In genomic region chr1:175041167-175041817, GRCm38 (mm10) we compare ENCODE assay signal across 10 mouse cellular contexts.
DNase-seq lines count a peak whose midpoint lies in the region; ATAC-seq and TF ChIP-seq lines count a peak whose summit lies in the region.
"Had no signal": no experiment of that assay in that cellular context is flagged by ENCODE, and none has a peak within 500 bp of the region (broad histone marks: within the 10 kb centered on the region; RNA-seq: fewer than 3 reads in every experiment).

No protein-coding gene starts in this region.

- H3K4me1 ChIP-seq in heart, embryonic 11.5 days (ENCODE audit: control insufficient read depth, insufficient read depth, low read length) = no peaks in the 10 kb centered on the region
- no peaks in the 10 kb centered on the region for H3K4me1 ChIP-seq in heart, embryonic 12.5 days (replicated peaks)
- H3K4me1 ChIP-seq in cortical plate, adult 2 months (ENCODE audit: control insufficient read depth, insufficient read depth, low read length) = no peaks in the 10 kb centered on the region
- no peaks in the 10 kb centered on the region for H3K4me1 ChIP-seq in hindbrain, embryonic 14.5 days (replicated peaks; ENCODE audit: control insufficient read depth, insufficient read depth, low read length)
- H3K4me1 ChIP-seq: heart, embryonic 13.5 days had no signal

- H3K9me3 ChIP-seq in heart, embryonic 11.5 days (replicated peaks; ENCODE audit: control insufficient read depth, low read length) = no peaks in the 10 kb centered on the region
- H3K9me3 ChIP-seq in heart, embryonic 12.5 days (replicated peaks) = no peaks in the 10 kb centered on the region
- no peaks in the 10 kb centered on the region for H3K9me3 ChIP-seq in hindbrain, embryonic 14.5 days (ENCODE audit: control insufficient read depth, low read length)
- H3K9me3 ChIP-seq: heart, embryonic 13.5 days had no signal

- no peaks in the 10 kb centered on the region for H3K27me3 ChIP-seq in heart, embryonic 11.5 days (ENCODE audit: control insufficient read depth, insufficient read depth, low read length)
- no peaks in the 10 kb centered on the region for H3K27me3 ChIP-seq in heart, embryonic 12.5 days (replicated peaks)
- no peaks in the 10 kb centered on the region for H3K27me3 ChIP-seq in hindbrain, embryonic 14.5 days (ENCODE audit: control insufficient read depth, insufficient read depth, low read length)
- H3K27me3 ChIP-seq: heart, embryonic 13.5 days had no signal

- no peak overlapping the region for H3K27ac ChIP-seq in heart, embryonic 11.5 days (ENCODE audit: low read depth, low read length)
- no peak overlapping the region for H3K27ac ChIP-seq in heart, embryonic 12.5 days (ENCODE audit: poor library complexity, severe bottlenecking)
- H3K27ac ChIP-seq in cortical plate, adult 2 months (ENCODE audit: insufficient read depth, low read length) = no peak overlapping the region
- H3K27ac ChIP-seq in hindbrain, embryonic 14.5 days = no peak overlapping the region
- H3K27ac ChIP-seq: heart, embryonic 13.5 days had no signal

- ATAC-seq in heart, embryonic 11.5 days (replicated peaks; ENCODE audit: insufficient number of reproducible peaks, low FRiP score, low TSS enrichment) = 0 out of 2 replicates have a peak, but pooled peaks have one; percentile 35
- ATAC-seq in heart, embryonic 12.5 days (ENCODE audit: insufficient number of reproducible peaks, low FRiP score) = no peak; the same call in 1 of the 2 replicates
- peak; percentile 71; the same call in 1 of the 2 replicates for ATAC-seq in hindbrain, embryonic 14.5 days (ENCODE audit: low FRiP score)

- DNase-seq in ZHBTc4 (ENCODE audit: low read depth, low spot score) = peak; percentile 67
- peak; percentile 77 for DNase-seq in hindbrain, embryonic 14.5 days (ENCODE audit: low spot score)
- DNase-seq in layer of hippocampus, postnatal 10 days (ENCODE audit: low spot score in 2 of 2) = peak; percentile 67 to 76
- DNase-seq in mesoderm, embryonic 11.5 days (ENCODE audit: low read depth, low spot score) = peak; percentile 68
- DNase-seq in spleen, postnatal 36 days (ENCODE audit: low spot score in 2 of 2) = no peak

- H3K4me3 ChIP-seq in heart, embryonic 11.5 days (ENCODE audit: low read depth, low read length) = no peak overlapping the region
- H3K4me3 ChIP-seq in heart, embryonic 12.5 days = no peak overlapping the region
- no peak overlapping the region for H3K4me3 ChIP-seq in cortical plate, adult 2 months (ENCODE audit: insufficient read depth, low read length)
- H3K4me3 ChIP-seq in hindbrain, embryonic 14.5 days (replicated peaks; ENCODE audit: low read length) = no peak overlapping the region
- H3K4me3 ChIP-seq: heart, embryonic 13.5 days had no signal

- no peak overlapping the region for H3K4me2 ChIP-seq in heart, embryonic 11.5 days
- H3K4me2 ChIP-seq in heart, embryonic 12.5 days = no peak overlapping the region
- no peak overlapping the region for H3K4me2 ChIP-seq in hindbrain, embryonic 14.5 days (replicated peaks)
- H3K4me2 ChIP-seq: heart, embryonic 13.5 days had no signal

- H3K9ac ChIP-seq in heart, embryonic 11.5 days (ENCODE audit: low read depth, low read length) = no peak overlapping the region
- H3K9ac ChIP-seq in heart, embryonic 12.5 days = no peak overlapping the region
- H3K9ac ChIP-seq in hindbrain, embryonic 14.5 days = no peak overlapping the region
- H3K9ac ChIP-seq: heart, embryonic 13.5 days had no signal

- WGBS in heart, embryonic 11.5 days (ENCODE audit: insufficient replicate concordance) = 63% methylated on average over 4 of the region's 4 CpGs
- WGBS in heart, embryonic 12.5 days = 54% methylated on average over 4 of the region's 4 CpGs
- 72% methylated on average over 4 of the region's 4 CpGs for WGBS in hindbrain, embryonic 14.5 days

- no peaks in the 10 kb centered on the region for H3K36me3 ChIP-seq in heart, embryonic 11.5 days (ENCODE audit: control insufficient read depth, insufficient read depth, low read length)
- H3K36me3 ChIP-seq in heart, embryonic 12.5 days = no peaks in the 10 kb centered on the region
- H3K36me3 ChIP-seq in hindbrain, embryonic 14.5 days (replicated peaks; ENCODE audit: control insufficient read depth, insufficient read depth) = no peaks in the 10 kb centered on the region
- H3K36me3 ChIP-seq: G1E; heart, embryonic 13.5 days had no signal

- peak; percentile 52 for TF ChIP-seq CTCF in cortical plate, adult 2 months (IDR thresholded peaks at IDR 0.05; ENCODE audit: extremely low read depth, insufficient read depth, low read length)

- TF ChIP-seq POLR2A in cortical plate, adult 2 months (IDR thresholded peaks at IDR 0.05; ENCODE audit: extremely low read depth, insufficient read depth, low read length) = no peak

Comparison
In these comparisons a context has a peak if more than half of its experiments do, and no peak if none do; other contexts are left out.
1. DNase-seq: peak in ZHBTc4 (single experiment), hindbrain, embryonic 14.5 days (single experiment), layer of hippocampus, postnatal 10 days (2 of 2) and mesoderm, embryonic 11.5 days (single experiment); none in spleen, postnatal 36 days (0 of 2).